Mouse (Mus musculus) limb, embryonic 13.5 days (tissue): Measurements from ENCODE around the gene Srcap. TPM values are rescaled to one million over a fixed set of nuclear protein-coding genes. Genes with fewer than 3 reads are reported as not detected.
A peak's percentile ranks its signal among the peaks of the same experiment; 100 is the strongest.
"Not testable (repeated sequence)": the region's sequence is repeated elsewhere in the genome, so short reads cannot be mapped to it uniquely, and the experiment has no call there.

Experiments
- ATAC-seq: fragments of 200-750 bp; cut with Nextera tagmentation; 2 replicates; pipeline ENCODE4 v1.8.0; 2017; ENCODE audit warnings: low read depth, moderate number of reproducible peaks, moderate TSS enrichment; ENCODE audit not compliant: low FRiP score
- H3K27ac ChIP-seq: fragments of 300-500 bp; sonication (generic); 2 replicates; pipeline ENCODE4 v1.5.1; 2015; ENCODE audit warnings: inconsistent platforms, mild to moderate bottlenecking, moderate library complexity
- H3K27me3 ChIP-seq: fragments of 300-500 bp; sonication (generic); 2 replicates; pipeline ENCODE4 v1.6.1; 2015; ENCODE audit warnings: mild to moderate bottlenecking, inconsistent platforms
- H3K36me3 ChIP-seq: fragments of 300-500 bp; sonication (generic); 2 replicates; pipeline ENCODE4 v1.6.1; 2015; ENCODE audit warnings: inconsistent platforms, mild to moderate bottlenecking, moderate library complexity
- H3K4me1 ChIP-seq: fragments of 300-500 bp; sonication (generic); 2 replicates; pipeline ENCODE4 v1.6.1; 2015; ENCODE audit warnings: inconsistent platforms
- H3K4me2 ChIP-seq: fragments of 300-500 bp; sonication (generic); replicated peaks from 2 replicates; pipeline ENCODE4 v1.6.1; 2015; ENCODE audit warnings: inconsistent platforms, mild to moderate bottlenecking, moderate library complexity
- H3K4me3 ChIP-seq: fragments of 300-500 bp; sonication (generic); 2 replicates; pipeline ENCODE4 v1.5.1; 2015; ENCODE audit warnings: moderate library complexity, mild to moderate bottlenecking, inconsistent platforms
- H3K9ac ChIP-seq: fragments of 300-500 bp; sonication (generic); 2 replicates; pipeline ENCODE4 v1.6.1; 2015; ENCODE audit warnings: mild to moderate bottlenecking, inconsistent platforms
- H3K9me3 ChIP-seq: fragments of 300-500 bp; sonication (generic); 2 replicates; pipeline ENCODE4 v1.6.1; 2016; ENCODE audit warnings: inconsistent platforms
- WGBS: fragments of 180-500 bp; shearing (Covaris S2); methylation state at CpG from one replicate; pipeline ENCODE4 v1.1.7; 2015; 5-methylcytosine and 5-hydroxymethylcytosine counted together
- polyA plus RNA-seq: library from polyadenylated mRNA; unstranded; fragments of >200 nt; fragmentation: Nextera tagmentation; extraction: Ambion mirVana; gene quantifications from 2 replicates; pipeline ENCODE4 v1.2.1, GENCODE M21; 2015

Gene Srcap
- polyA plus RNA-seq, 1 experiment from 2014 or later = 49.7 TPM

DNA sequence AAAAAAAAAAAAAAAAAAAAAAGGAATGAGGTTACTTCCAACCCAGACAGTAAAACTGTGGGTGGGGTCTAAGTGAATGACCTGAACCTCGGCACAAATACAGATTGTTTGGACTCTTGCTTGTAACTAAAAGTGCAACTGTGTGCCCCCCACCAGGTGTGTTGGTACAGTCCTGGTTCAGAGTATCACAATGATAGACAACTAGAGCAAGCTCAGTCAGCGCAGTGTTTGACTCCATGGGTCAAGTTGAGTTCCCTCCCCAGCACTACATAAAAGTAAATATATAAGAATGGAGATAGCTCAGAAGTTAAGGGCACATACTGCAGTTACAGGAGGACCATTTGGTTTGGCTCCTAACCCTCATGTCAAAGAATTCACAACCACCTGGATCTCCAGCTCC is 14.4 kb upstream of the Srcap start:
- Histone ChIP-seq H3K9ac (no peak overlapping the region), H3K36me3 (peaks cover 5% of the 10 kb centered on the region), H3K9me3 (no peaks in the 10 kb centered on the region), H3K27ac (no peak overlapping the region), H3K4me1 (no peaks in the 10 kb centered on the region), H3K4me2 (no peak overlapping the region), H3K4me3 (no peak overlapping the region), H3K27me3 (no peaks in the 10 kb centered on the region)
- WGBS = 75% methylated on average over 2 of the region's 2 CpGs
- ATAC-seq = no peak

DNA sequence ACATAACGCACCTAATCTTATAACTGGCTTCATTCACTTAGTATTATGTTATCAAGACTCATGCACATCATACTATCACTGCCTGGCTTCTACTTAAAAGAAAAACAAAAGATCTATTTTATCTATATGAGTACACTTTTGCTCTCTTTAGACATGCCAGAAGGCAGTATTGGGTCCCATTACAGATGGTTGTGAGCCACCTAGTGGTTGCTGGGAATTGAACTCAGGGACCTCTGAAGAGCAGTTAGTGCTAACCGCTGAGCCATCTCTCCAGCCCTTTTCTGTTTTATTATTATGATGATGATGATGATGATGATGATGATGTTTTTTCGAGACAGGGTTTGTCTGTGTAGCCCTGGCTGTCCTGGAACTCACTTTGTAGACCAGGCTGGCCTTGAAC is 13.4 kb upstream of the Srcap start:
- Histone ChIP-seq H3K9me3 (no peaks in the 10 kb centered on the region), H3K4me2 (no peak overlapping the region), H3K4me1 (no peaks in the 10 kb centered on the region), H3K27ac (no peak overlapping the region), H3K36me3 (no peaks in the 10 kb centered on the region; the same call in 1 of the 2 replicates), H3K9ac (no peak overlapping the region), H3K4me3 (no peak overlapping the region), H3K27me3 (no peaks in the 10 kb centered on the region)
- ATAC-seq = no peak
- WGBS = 39% methylated on average over 3 of the region's 3 CpGs

DNA sequence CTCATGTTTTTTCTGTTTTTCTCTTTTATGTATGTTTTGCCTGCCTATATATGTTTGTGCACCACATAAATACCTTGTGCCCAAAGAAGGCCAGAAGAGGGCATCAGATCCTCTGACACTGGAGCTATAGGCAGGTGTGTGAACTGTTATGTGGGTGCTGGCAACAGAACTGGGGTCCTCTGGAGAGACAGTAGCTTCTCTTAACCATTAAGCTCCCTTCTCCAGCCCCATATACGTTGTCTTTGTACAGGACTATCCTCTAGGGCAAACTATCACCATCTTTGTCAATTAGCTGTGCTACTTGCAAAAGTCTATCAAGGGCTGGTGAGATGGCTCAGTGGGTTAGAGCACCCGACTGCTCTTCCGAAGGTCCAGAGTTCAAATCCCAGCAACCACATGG is 3.5 kb upstream of the Srcap start:
- no peaks in the 10 kb centered on the region; the same call in 1 of the 2 replicates for H3K36me3 ChIP-seq
- ATAC-seq = no peak
- no peak overlapping the region for H3K27ac ChIP-seq
- no peak overlapping the region for H3K4me2 ChIP-seq
- WGBS = 95% methylated on average over 3 of the region's 3 CpGs
- H3K4me3 ChIP-seq = no peak overlapping the region
- peaks cover 2% of the 10 kb centered on the region for H3K4me1 ChIP-seq
- H3K27me3 ChIP-seq = no peaks in the 10 kb centered on the region
- H3K9me3 ChIP-seq = no peaks in the 10 kb centered on the region
- H3K9ac ChIP-seq = no peak overlapping the region

DNA sequence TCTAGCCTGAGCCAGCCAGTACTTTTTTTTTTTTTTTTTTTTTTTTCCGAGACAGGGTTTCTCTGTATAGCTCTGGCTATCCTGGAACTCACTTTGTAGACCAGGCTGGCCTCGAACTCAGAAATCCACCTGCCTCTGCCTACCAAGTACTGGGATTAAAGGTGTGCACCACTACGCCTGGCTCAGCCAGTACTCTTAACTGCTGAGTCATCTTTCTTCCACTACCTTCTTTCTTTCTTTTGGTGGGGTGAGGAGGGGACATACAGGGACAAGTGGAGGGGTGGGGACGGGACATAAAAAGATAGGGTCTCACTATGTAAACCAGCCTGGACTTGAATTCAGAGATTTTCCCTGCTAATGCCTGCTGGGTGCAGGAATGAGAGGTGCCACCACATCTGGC is 2.0 kb upstream of the Srcap start:
- not testable (repeated sequence) for H3K9me3 ChIP-seq, H3K27ac ChIP-seq, ATAC-seq, H3K4me3 ChIP-seq, H3K4me2 ChIP-seq, H3K27me3 ChIP-seq, H3K9ac ChIP-seq, H3K36me3 ChIP-seq
- 92% methylated on average over 3 of the region's 4 CpGs for WGBS
- peaks cover 11% of the 10 kb centered on the region for H3K4me1 ChIP-seq

DNA sequence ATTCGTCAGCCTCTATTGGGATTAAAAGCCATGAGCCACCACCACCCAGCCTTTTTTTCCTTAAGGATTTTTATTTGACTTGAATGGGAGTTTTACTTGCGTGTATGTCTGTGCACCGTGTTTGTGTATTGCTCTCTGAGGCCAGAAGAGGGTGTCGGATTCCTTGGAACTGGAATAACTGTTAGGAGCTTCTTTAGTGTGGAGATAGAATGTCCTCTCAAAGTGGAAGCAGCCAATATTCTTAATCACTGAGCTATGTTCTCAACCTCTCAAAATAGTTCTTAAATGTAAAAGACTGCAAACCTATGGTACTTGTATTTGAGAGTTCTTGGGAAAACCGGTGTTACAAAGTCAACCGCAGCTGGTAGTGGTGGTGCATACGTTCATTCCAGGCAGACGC is 542 bp upstream of the Srcap start:
- Histone ChIP-seq H3K9me3 (no peaks in the 10 kb centered on the region), H3K4me1 (peaks cover 11% of the 10 kb centered on the region), H3K27ac (peak overlapping the region; percentile 98), H3K4me2 (peak overlapping the region; percentile 64), H3K36me3 (peaks cover 13% of the 10 kb centered on the region), H3K4me3 (peak overlapping the region; percentile 67), H3K9ac (peak overlapping the region; percentile 82), H3K27me3 (no peaks in the 10 kb centered on the region)
- 35% methylated on average over 8 of the region's 8 CpGs for WGBS
- ATAC-seq = no peak

DNA sequence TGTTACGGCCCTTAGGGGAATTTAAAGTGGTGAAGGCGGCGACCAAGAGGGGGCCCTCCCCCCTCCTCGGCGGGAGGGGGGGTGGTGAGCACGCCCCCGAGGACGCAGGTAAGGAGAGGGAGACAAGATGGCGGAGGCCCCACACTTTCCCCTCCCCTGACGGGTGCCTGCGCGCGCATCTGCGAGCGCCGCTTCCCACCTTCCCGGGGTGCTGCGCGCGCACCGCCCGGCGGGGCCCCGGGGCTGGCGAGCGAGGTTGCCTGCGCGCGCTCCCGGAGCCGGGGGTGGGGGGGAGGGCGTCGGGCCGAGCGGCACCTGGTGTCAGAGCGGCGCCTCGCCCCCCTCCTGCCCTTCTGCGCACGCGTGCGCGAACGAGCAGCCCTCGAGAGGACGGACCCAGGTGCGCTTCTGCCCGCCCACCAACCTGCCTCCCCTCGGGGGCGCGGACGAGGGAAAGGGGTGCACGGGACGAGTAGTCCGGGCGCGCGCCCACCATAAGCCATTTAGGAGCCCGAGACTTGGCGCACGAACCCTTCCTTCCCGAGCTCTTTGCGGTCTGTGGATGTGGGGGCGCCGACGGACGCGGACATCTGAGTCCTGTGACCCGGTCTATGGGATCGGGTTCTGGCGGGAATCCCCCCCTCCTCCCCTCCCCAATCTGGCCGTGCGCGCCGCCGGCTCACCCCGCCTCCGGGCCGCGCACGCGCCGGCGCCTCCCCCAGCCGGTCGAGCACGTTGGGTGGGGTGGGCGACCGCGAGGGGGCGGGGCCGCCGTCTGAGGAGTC is 640 bp downstream of the Srcap start:
- Histone ChIP-seq H3K4me1 (peaks cover 11% of the 10 kb centered on the region), H3K9me3 (no peaks in the 10 kb centered on the region), H3K4me3 (peak overlapping the region; percentile 67), H3K9ac (peak overlapping the region; percentile 82), H3K36me3 (peaks cover 25% of the 10 kb centered on the region), H3K27me3 (no peaks in the 10 kb centered on the region), H3K27ac (peak overlapping the region; percentile 98), H3K4me2 (peak overlapping the region; percentile 64)
- peak; percentile 87 for ATAC-seq
- WGBS = under 1% methylated on average over 66 of the region's 93 CpGs

DNA sequence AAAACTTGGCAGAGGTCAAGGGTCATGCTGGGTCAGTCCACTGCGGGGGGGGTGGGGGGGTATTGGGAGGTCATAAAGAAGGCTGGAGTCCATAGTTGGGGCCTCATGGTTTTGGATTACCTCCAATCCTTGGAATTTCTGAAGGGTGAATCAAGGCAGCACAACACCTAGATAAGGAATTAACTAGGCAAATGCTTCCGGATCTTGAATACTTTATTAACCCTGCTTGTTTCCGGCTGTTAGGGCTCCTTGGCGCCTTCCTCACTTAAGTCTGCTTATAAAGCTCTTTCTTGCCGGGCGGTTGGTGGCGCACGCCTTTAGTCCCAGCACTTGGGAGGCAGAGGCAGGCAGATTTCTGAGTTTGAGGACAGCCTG is 1.2 kb downstream of the Srcap start:
- H3K4me1 ChIP-seq = peaks cover 11% of the 10 kb centered on the region
- peak overlapping the region; percentile 82 for H3K9ac ChIP-seq
- no peaks in the 10 kb centered on the region for H3K9me3 ChIP-seq
- peak overlapping the region; percentile 98 for H3K27ac ChIP-seq
- H3K4me2 ChIP-seq = peak overlapping the region; percentile 64
- peaks cover 31% of the 10 kb centered on the region for H3K36me3 ChIP-seq
- no peak for ATAC-seq
- peak overlapping the region; percentile 67 for H3K4me3 ChIP-seq
- 32% methylated on average over 8 of the region's 8 CpGs for WGBS
- no peaks in the 10 kb centered on the region for H3K27me3 ChIP-seq

DNA sequence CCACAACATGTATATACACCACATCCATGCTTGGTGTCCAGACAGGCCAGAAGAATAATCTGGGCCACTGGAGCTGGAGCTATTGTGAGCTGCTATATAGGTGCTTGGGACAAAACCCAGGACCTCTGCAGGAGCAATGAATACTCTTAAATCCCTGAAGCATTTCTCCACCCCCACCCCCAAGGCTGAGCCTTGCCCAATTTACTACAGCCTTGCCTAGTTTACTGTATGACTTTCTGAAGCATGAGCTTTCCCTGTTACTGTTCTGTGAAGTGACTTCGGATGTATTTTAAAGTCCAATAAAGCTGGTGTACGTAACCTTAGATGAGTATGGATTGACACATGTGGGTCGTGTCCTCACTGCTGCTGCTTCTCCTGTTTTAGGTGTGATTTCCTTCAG is 2.0 kb downstream of the Srcap start:
- Histone ChIP-seq H3K27ac (no peak overlapping the region), H3K4me2 (peak overlapping the region; percentile 64), H3K9me3 (no peaks in the 10 kb centered on the region), H3K27me3 (no peaks in the 10 kb centered on the region), H3K36me3 (peaks cover 38% of the 10 kb centered on the region), H3K9ac (no peak overlapping the region), H3K4me3 (peak overlapping the region; percentile 67), H3K4me1 (peaks cover 11% of the 10 kb centered on the region)
- WGBS = 62% methylated on average over 3 of the region's 3 CpGs
- ATAC-seq = no peak

DNA sequence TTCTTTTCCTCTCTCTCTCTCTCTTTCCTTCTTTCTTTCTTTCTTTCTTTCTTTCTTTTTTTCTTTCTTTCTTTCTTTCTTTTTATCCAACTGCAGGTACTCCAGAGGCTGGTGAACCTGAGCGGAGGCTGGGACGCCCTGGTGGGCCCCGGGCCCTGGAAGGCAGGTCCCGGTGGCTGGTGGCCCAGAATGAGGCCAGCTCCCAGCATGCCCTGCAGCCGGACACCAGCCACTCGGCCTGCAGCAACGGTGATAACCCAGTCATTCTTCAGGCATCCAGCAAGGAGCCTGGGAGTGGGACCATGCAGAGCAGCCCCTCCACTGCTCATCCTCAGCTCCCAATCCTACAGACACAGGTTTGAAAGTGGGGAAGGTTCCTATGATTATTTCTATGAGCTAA is 4.1 kb downstream of the Srcap start:
- no peaks in the 10 kb centered on the region for H3K9me3 ChIP-seq
- H3K36me3 ChIP-seq = peaks cover 54% of the 10 kb centered on the region
- WGBS = 94% methylated on average over 7 of the region's 7 CpGs
- H3K27me3 ChIP-seq = no peaks in the 10 kb centered on the region
- no peak for ATAC-seq
- H3K4me3 ChIP-seq = no peak overlapping the region
- H3K9ac ChIP-seq = no peak overlapping the region
- no peak overlapping the region for H3K4me2 ChIP-seq
- peaks cover 11% of the 10 kb centered on the region for H3K4me1 ChIP-seq
- H3K27ac ChIP-seq = no peak overlapping the region

DNA sequence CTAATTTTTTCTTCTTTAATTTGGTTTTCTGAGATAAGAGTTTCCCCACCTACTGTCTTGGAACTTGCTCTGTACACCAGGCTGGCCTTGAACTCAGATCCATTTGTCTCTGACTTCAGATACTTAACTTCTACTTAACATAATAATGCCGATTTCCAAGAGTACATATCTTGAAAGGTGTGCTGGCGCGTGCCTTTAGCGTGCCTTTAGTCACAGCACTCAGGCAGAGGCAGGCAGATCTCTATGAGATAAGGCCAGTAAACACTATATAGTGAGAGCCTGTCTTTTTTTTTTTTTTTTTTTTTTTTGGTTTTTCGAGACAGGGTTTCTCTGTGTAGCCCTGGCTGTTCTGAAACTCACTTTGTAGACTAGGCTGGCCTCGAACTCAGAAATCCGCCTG is 4.6 kb downstream of the Srcap start:
- peaks cover 59% of the 10 kb centered on the region for H3K36me3 ChIP-seq
- H3K9me3 ChIP-seq = no peaks in the 10 kb centered on the region
- no peaks in the 10 kb centered on the region for H3K27me3 ChIP-seq
- H3K27ac ChIP-seq = no peak overlapping the region
- H3K4me1 ChIP-seq = peaks cover 11% of the 10 kb centered on the region
- WGBS = 94% methylated on average over 7 of the region's 7 CpGs
- H3K9ac ChIP-seq = no peak overlapping the region
- no peak overlapping the region for H3K4me3 ChIP-seq
- ATAC-seq = no peak
- H3K4me2 ChIP-seq = no peak overlapping the region

DNA sequence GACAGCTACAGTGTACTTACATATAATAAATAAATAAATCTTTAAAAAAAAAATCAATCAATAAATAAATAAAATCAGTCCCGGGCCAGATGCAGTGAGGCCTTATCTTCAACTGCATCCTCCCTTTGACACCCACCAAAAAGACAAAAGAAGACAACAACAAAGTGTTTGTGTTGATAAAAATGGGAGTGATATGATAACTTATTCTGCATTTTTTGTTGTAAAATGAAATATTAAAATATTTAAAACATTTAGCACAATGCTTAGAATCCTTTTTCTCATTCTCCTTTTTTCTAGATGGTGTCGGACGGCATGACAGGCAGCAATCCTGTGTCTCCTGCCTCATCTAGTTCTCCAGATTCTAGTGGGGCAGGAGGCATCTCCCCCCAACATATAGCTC is 7.5 kb downstream of the Srcap start, which contains the start of gene Gm42715:
Gene Gm42715 (plus strand): TSS at position 301 of the 400 bp plus-strand sequence.
- no peaks in the 10 kb centered on the region for H3K9me3 ChIP-seq
- no peak within 1 kb of the TSS for H3K4me3 ChIP-seq
- H3K27ac ChIP-seq = no peak within 1 kb of the TSS
- H3K4me1 ChIP-seq = no peaks in the 10 kb centered on the region
- no peak within 1 kb of the TSS for H3K9ac ChIP-seq
- no peaks in the 10 kb centered on the region for H3K27me3 ChIP-seq
- no peak within 1 kb of the TSS for H3K4me2 ChIP-seq
- WGBS = 94% methylated on average over 3 of the region's 3 CpGs
- H3K36me3 ChIP-seq = peaks cover 88% of the 10 kb centered on the region
- ATAC-seq = no peak

DNA sequence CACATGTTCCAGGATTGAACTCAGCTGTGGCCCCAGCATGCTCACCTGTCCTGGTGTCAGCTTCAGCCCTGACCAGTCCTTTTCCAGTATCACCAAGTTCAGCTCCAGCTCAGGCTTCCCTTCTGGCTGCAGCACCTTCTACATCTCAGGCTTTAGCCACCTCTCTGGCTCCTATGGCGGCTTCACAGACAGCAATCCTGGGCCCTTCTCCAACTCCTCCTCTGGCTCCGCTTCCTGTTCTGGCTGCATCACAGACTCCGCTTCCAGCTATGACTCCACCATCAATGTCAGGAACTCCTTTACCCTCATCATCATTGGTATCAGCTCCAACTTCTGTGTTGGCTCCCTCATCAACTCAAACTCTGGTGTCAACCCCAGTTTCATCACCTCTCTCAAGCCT is 29.9 kb downstream of the Srcap start:
- Histone ChIP-seq H3K9ac (no peak overlapping the region), H3K27me3 (no peaks in the 10 kb centered on the region), H3K27ac (no peak overlapping the region), H3K9me3 (no peaks in the 10 kb centered on the region), H3K4me1 (no peaks in the 10 kb centered on the region), H3K4me2 (no peak overlapping the region), H3K36me3 (peaks cover 94% of the 10 kb centered on the region), H3K4me3 (no peak overlapping the region)
- ATAC-seq = no peak
- 95% methylated on average over 3 of the region's 3 CpGs for WGBS
